Mouse (Mus musculus) B cell, adult 62 days (primary cell): Measurements from ENCODE around the gene Arpc1b. TPM values are rescaled to one million over a fixed set of nuclear protein-coding genes. Genes with fewer than 3 reads are reported as not detected.

Experiments
- total RNA-seq: library from RNA; stranded (reverse); gene quantifications from 4 replicates; pipeline ENCODE4 v1.2.4, GENCODE M21; 2023

Gene Arpc1b
- total RNA-seq, result 434 to 448 TPM (median 440 TPM) in 4 replicates

GRCm38 (mm10) chr5:145114071-145114605 lies at the start of gene Arpc1b:
TSS of gene Arpc1b (plus strand) at chr5:145114215.

GRCm38 (mm10) chr5:145083632-145084451 lies 30.2 kb upstream of the Arpc1b start, which contains the start of the genes Arpc1a and Kpna7:
TSS of gene Arpc1a (plus strand) at chr5:145083830.
TSS of gene Kpna7 (minus strand) at chr5:145084030.

GRCm38 (mm10) chr5:145139571-145140519 lies 25.8 kb downstream of the Arpc1b start, which contains the start of the genes Pdap1 and Bud31:
TSS of gene Pdap1 (minus strand) at chr5:145140238.
TSS of gene Bud31 (plus strand) at chr5:145140362.

GRCm38 (mm10) chr5:145166536-145167305 lies 52.7 kb downstream of the Arpc1b start, which contains the start of the genes Ptcd1 and Cpsf4:
TSS of gene Ptcd1 (minus strand) at chr5:145167108.
TSS of gene Cpsf4 (plus strand) at chr5:145167213.

Other genes starting within 250 kb of the Arpc1b start
- gene Smurf1, start 148.4 kb upstream of the Arpc1b start, total RNA-seq, result 22.4 to 27.4 TPM (median 25.2 TPM) in 4 replicates
- gene Gm4871, start 81.5 kb upstream of the Arpc1b start, total RNA-seq, result not detected in 4 replicates
- not detected in 4 replicates for gene 1700018F24Rik, start 71.2 kb upstream of the Arpc1b start, total RNA-seq
- gene Arpc1a, start 30.4 kb upstream of the Arpc1b start, total RNA-seq, result 93.6 to 105 TPM (median 99.4 TPM) in 4 replicates
- not detected in 4 replicates for gene Kpna7, start 30.2 kb upstream of the Arpc1b start, total RNA-seq
- gene Pdap1, start 26.0 kb downstream of the Arpc1b start, total RNA-seq, result 43.4 to 52.0 TPM (median 47.8 TPM) in 4 replicates
- 222 to 230 TPM (median 230 TPM) in 4 replicates for gene Bud31, start 26.1 kb downstream of the Arpc1b start, total RNA-seq
- gene Ptcd1, start 52.9 kb downstream of the Arpc1b start, total RNA-seq, result 16.7 to 22.1 TPM (median 20.1 TPM) in 4 replicates
- gene Cpsf4, start 53.0 kb downstream of the Arpc1b start, total RNA-seq, result 36.2 to 42.6 TPM (median 38.4 TPM) in 4 replicates
- 128 to 151 TPM (median 137 TPM) in 4 replicates for gene Atp5j2, start 77.8 kb downstream of the Arpc1b start, total RNA-seq
- 30.8 to 34.9 TPM (median 31.8 TPM) in 4 replicates for gene Zkscan14, start 87.7 kb downstream of the Arpc1b start, total RNA-seq
- gene Zkscan5, start 90.3 kb downstream of the Arpc1b start, total RNA-seq, result 9.0 to 10.5 TPM (median 10.1 TPM) in 4 replicates
- gene Zfp655, start 117.5 kb downstream of the Arpc1b start, total RNA-seq, result 73.3 to 88.8 TPM (median 82.3 TPM) in 4 replicates
- gene Zscan25, start 166.3 kb downstream of the Arpc1b start, total RNA-seq, result 30.8 to 41.1 TPM (median 35.0 TPM) in 4 replicates
- not detected in 4 replicates for gene Cyp3a57, start 231.1 kb downstream of the Arpc1b start, total RNA-seq